ENCODE assay signal across 17 mouse cellular contexts in genomic region chr1:116366806-116367205, GRCm38 (mm10).
DNase-seq lines count a peak whose midpoint lies in the region; ATAC-seq lines count a peak whose summit lies in the region.
"Had no signal": no experiment of that assay in that cellular context is flagged by ENCODE, and none has a peak within 500 bp of the region (broad histone marks: within the 10 kb centered on the region; RNA-seq: fewer than 3 reads in every experiment).

No protein-coding gene starts in this region.

- DNase-seq in embryonic facial prominence, embryonic 14.5 days (ENCODE audit: low spot score), result peak; percentile 4
- DNase-seq in embryonic facial prominence, embryonic 10.5 days (ENCODE audit: low spot score), result no peak
- DNase-seq in WW6 (ENCODE audit: low read depth, low spot score), result peak; percentile 7
- DNase-seq in adrenal gland, adult (ENCODE audit: inconsistent age in 2 of 2, low spot score in 1 of 2), result no peak
- no peak for DNase-seq in adrenal gland, postnatal 4 days (ENCODE audit: low spot score in 2 of 2)
- DNase-seq in ovary, postnatal 36 days (ENCODE audit: low spot score), result no peak
- DNase-seq: adrenal gland, postnatal 36 days; cerebellum, adult 11-12 months; heart, adult 18-20 months; kidney, postnatal 25 days; layer of hippocampus, postnatal 36 days; lung, postnatal 36 days; thymus, postnatal 14 days had no signal

- no peaks in the 10 kb centered on the region for H3K36me3 ChIP-seq in embryonic facial prominence, embryonic 14.5 days (ENCODE audit: control insufficient read depth, insufficient read depth, low read length)
- H3K36me3 ChIP-seq in embryonic facial prominence, embryonic 10.5 days (replicated peaks), result no peaks in the 10 kb centered on the region
- no peaks in the 10 kb centered on the region for H3K36me3 ChIP-seq in hindbrain, embryonic 13.5 days
- no peaks in the 10 kb centered on the region for H3K36me3 ChIP-seq in midbrain, embryonic 15.5 days (replicated peaks)
- H3K36me3 ChIP-seq: limb, embryonic 12.5 days had no signal

- no peak overlapping the region for H3K9ac ChIP-seq in embryonic facial prominence, embryonic 14.5 days (ENCODE audit: low read depth, low read length)
- H3K9ac ChIP-seq in hindbrain, embryonic 13.5 days, result no peak overlapping the region
- H3K9ac ChIP-seq in midbrain, embryonic 15.5 days, result no peak overlapping the region
- H3K9ac ChIP-seq: limb, embryonic 12.5 days had no signal

- H3K4me3 ChIP-seq in embryonic facial prominence, embryonic 14.5 days (ENCODE audit: low read depth, low read length), result no peak overlapping the region
- H3K4me3 ChIP-seq in embryonic facial prominence, embryonic 10.5 days, result no peak overlapping the region
- no peak overlapping the region for H3K4me3 ChIP-seq in hindbrain, embryonic 13.5 days
- H3K4me3 ChIP-seq in midbrain, embryonic 15.5 days, result no peak overlapping the region
- H3K4me3 ChIP-seq: limb, embryonic 12.5 days had no signal

- H3K27ac ChIP-seq in embryonic facial prominence, embryonic 14.5 days (replicated peaks; ENCODE audit: low read depth, low read length), result no peak overlapping the region
- H3K27ac ChIP-seq in embryonic facial prominence, embryonic 10.5 days (replicated peaks), result no peak overlapping the region
- no peak overlapping the region for H3K27ac ChIP-seq in hindbrain, embryonic 13.5 days
- H3K27ac ChIP-seq in midbrain, embryonic 15.5 days, result no peak overlapping the region
- H3K27ac ChIP-seq: limb, embryonic 12.5 days had no signal

- no peaks in the 10 kb centered on the region for H3K27me3 ChIP-seq in embryonic facial prominence, embryonic 14.5 days (replicated peaks; ENCODE audit: control insufficient read depth, insufficient read depth, low read length)
- H3K27me3 ChIP-seq in embryonic facial prominence, embryonic 10.5 days (replicated peaks; ENCODE audit: low read depth, poor library complexity, severe bottlenecking), result no peaks in the 10 kb centered on the region
- no peaks in the 10 kb centered on the region for H3K27me3 ChIP-seq in hindbrain, embryonic 13.5 days
- no peaks in the 10 kb centered on the region for H3K27me3 ChIP-seq in midbrain, embryonic 15.5 days (replicated peaks)
- H3K27me3 ChIP-seq: limb, embryonic 12.5 days had no signal

- no peak overlapping the region for H3K4me2 ChIP-seq in embryonic facial prominence, embryonic 14.5 days (ENCODE audit: low read depth, low read length)
- H3K4me2 ChIP-seq in hindbrain, embryonic 13.5 days, result no peak overlapping the region
- no peak overlapping the region for H3K4me2 ChIP-seq in midbrain, embryonic 15.5 days
- H3K4me2 ChIP-seq: limb, embryonic 12.5 days had no signal

- no peak for ATAC-seq in embryonic facial prominence, embryonic 14.5 days (ENCODE audit: low read depth)
- peak; percentile 57 for ATAC-seq in hindbrain, embryonic 13.5 days (ENCODE audit: low FRiP score)
- ATAC-seq in midbrain, embryonic 15.5 days (replicated peaks), result peak; percentile 66; the same call in 1 of the 2 replicates
- ATAC-seq: intestine, postnatal 0 days had no signal

- H3K4me1 ChIP-seq in embryonic facial prominence, embryonic 14.5 days (ENCODE audit: control insufficient read depth, insufficient read depth, low read length), result no peaks in the 10 kb centered on the region
- H3K4me1 ChIP-seq in embryonic facial prominence, embryonic 10.5 days, result no peaks in the 10 kb centered on the region
- H3K4me1 ChIP-seq in hindbrain, embryonic 13.5 days (replicated peaks), result peaks cover 8% of the 10 kb centered on the region; the same call in 1 of the 2 replicates
- H3K4me1 ChIP-seq in midbrain, embryonic 15.5 days, result peaks cover 10% of the 10 kb centered on the region; the same call in 1 of the 2 replicates
- H3K4me1 ChIP-seq: limb, embryonic 12.5 days had no signal

- H3K9me3 ChIP-seq in embryonic facial prominence, embryonic 14.5 days (ENCODE audit: control insufficient read depth, low read length), result no peaks in the 10 kb centered on the region
- H3K9me3 ChIP-seq in embryonic facial prominence, embryonic 10.5 days, result no peaks in the 10 kb centered on the region
- H3K9me3 ChIP-seq in hindbrain, embryonic 13.5 days, result no peaks in the 10 kb centered on the region
- H3K9me3 ChIP-seq in midbrain, embryonic 15.5 days, result no peaks in the 10 kb centered on the region
- H3K9me3 ChIP-seq: limb, embryonic 12.5 days had no signal

Comparison
In these comparisons a context has a peak if more than half of its experiments do, and no peak if none do; other contexts are left out.
1. DNase-seq: peak in embryonic facial prominence, embryonic 14.5 days (single experiment) and WW6 (single experiment); none in embryonic facial prominence, embryonic 10.5 days (single experiment), adrenal gland, adult (0 of 2), adrenal gland, postnatal 4 days (0 of 2) and ovary, postnatal 36 days (single experiment).